Mouse (Mus musculus) neural tube, embryonic 14.5 days (tissue): ENCODE measurements at regions not wholly inside any gene's neighbourhood (a gene's known extent, or its start where the extent isn't known, plus 50 kb on each side); places are given as distances from the start of the nearest gene placed in this dataset.
"Not testable (repeated sequence)": the region's sequence is repeated elsewhere in the genome, so short reads cannot be mapped to it uniquely, and the experiment has no call there.

Experiments used
- ATAC-seq: fragments of 200-750 bp; cut with Nextera tagmentation; 2 replicates; pipeline ENCODE4 v1.8.0; 2017; ENCODE audit warnings: low read depth, mild to moderate bottlenecking, moderate TSS enrichment, moderate library complexity
- H3K27ac ChIP-seq: fragments of 300-500 bp; sonication (generic); 2 replicates; pipeline ENCODE4 v1.5.1; 2014; ENCODE audit warnings: low read depth, mild to moderate bottlenecking, control low read depth, low read length, moderate library complexity, mixed read lengths
- H3K27me3 ChIP-seq: fragments of 300-500 bp; sonication (generic); 2 replicates; pipeline ENCODE4 v1.6.1; 2014; ENCODE audit warnings: low read length; ENCODE audit not compliant: control insufficient read depth, insufficient read depth
- H3K36me3 ChIP-seq: fragments of 300-500 bp; sonication (generic); 2 replicates; pipeline ENCODE4 v1.6.1; 2014; ENCODE audit warnings: low read length, mixed read lengths; ENCODE audit not compliant: control insufficient read depth, insufficient read depth
- H3K4me1 ChIP-seq: fragments of 300-500 bp; sonication (generic); 2 replicates; pipeline ENCODE4 v1.6.1; 2014; ENCODE audit warnings: low read length; ENCODE audit not compliant: control insufficient read depth, insufficient read depth
- H3K4me2 ChIP-seq: fragments of 300-500 bp; sonication (generic); 2 replicates; pipeline ENCODE4 v1.6.1; 2014; ENCODE audit warnings: mild to moderate bottlenecking, low read depth, low read length, control low read depth
- H3K4me3 ChIP-seq: fragments of 300-500 bp; sonication (generic); 2 replicates; pipeline ENCODE4 v1.5.1; 2014; ENCODE audit warnings: low read depth, low read length, control low read depth, mixed read lengths
- H3K9ac ChIP-seq: fragments of 300-500 bp; sonication (generic); replicated peaks from 2 replicates; pipeline ENCODE4 v1.6.1; 2014; ENCODE audit warnings: low read depth, mild to moderate bottlenecking, control low read depth, low read length, mixed read lengths
- H3K9me3 ChIP-seq: fragments of 300-500 bp; sonication (generic); 2 replicates; pipeline ENCODE4 v1.6.1; 2016; ENCODE audit warnings: low read length; ENCODE audit not compliant: control insufficient read depth
- WGBS: fragments of 180-500 bp; shearing (Covaris S2); extraction: QIAGEN DNeasy Blood & Tissue Kit; methylation state at CpG from one replicate; pipeline ENCODE4 v1.1.7; 2014; 5-methylcytosine and 5-hydroxymethylcytosine counted together

GRCm38 (mm10) chr1:141066830-141067229 is 820.9 kb downstream of the Kcnt2 start:
- H3K27me3 ChIP-seq, H3K36me3 ChIP-seq, H3K4me3 ChIP-seq, H3K9ac ChIP-seq, H3K4me2 ChIP-seq, H3K9me3 ChIP-seq, H3K27ac ChIP-seq, ATAC-seq, H3K4me1 ChIP-seq: not testable (repeated sequence)
- WGBS: 89% methylated on average over 8 of the region's 8 CpGs

GRCm38 (mm10) chr1:141097575-141097974 is 851.6 kb downstream of the Kcnt2 start:
- ATAC-seq: no peak
- no peaks in the 10 kb centered on the region for H3K9me3 ChIP-seq
- no peak overlapping the region for H3K9ac ChIP-seq
- no peaks in the 10 kb centered on the region for H3K27me3 ChIP-seq
- H3K4me1 ChIP-seq: no peaks in the 10 kb centered on the region
- H3K4me3 ChIP-seq: no peak overlapping the region
- no peak overlapping the region for H3K4me2 ChIP-seq
- no peaks in the 10 kb centered on the region for H3K36me3 ChIP-seq
- H3K27ac ChIP-seq: no peak overlapping the region
- WGBS: 83% methylated on average over 1 of the region's 1 CpGs

- no peaks in the 10 kb centered on the region for H3K36me3 ChIP-seq
- no peaks in the 10 kb centered on the region for H3K27me3 ChIP-seq
- no peak overlapping the region for H3K4me3 ChIP-seq
- no peaks in the 10 kb centered on the region for H3K9me3 ChIP-seq
- H3K4me1 ChIP-seq: no peaks in the 10 kb centered on the region
- no peak overlapping the region for H3K27ac ChIP-seq
- ATAC-seq: no peak
- no peak overlapping the region for H3K4me2 ChIP-seq
- 84% methylated on average over 1 of the region's 1 CpGs for WGBS
- no peak overlapping the region for H3K9ac ChIP-seq
Measured at GRCm38 (mm10) chr1:141102546-141102945, 856.6 kb downstream of the Kcnt2 start.

DNA sequence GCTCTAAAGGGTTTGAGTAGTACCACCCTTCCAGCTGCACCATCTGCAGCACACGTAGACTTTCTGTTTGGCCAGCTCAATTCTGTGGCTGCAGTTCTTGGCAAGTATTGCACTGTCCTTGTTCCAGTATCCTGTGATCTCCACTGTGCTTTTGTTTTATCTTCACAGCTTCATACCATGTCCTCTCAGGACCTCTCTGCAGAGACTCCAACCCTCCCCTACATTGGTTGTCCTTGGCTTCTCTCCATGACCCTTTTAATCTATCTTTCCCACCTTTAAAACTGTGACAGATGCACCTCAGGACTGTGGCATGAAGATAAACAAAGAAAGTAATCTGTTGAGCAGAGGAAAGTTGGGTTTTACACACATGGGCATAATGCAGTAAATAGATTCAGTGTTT is 858.1 kb downstream of the Kcnt2 start:
- no peak for ATAC-seq
- H3K27ac ChIP-seq: no peak overlapping the region

GRCm38 (mm10) chr1:141104633-141105032 is 858.7 kb downstream of the Kcnt2 start:
- ATAC-seq: no peak
- Histone ChIP-seq H3K4me3 (no peak overlapping the region), H3K9me3 (no peaks in the 10 kb centered on the region), H3K4me2 (no peak overlapping the region), H3K9ac (no peak overlapping the region), H3K36me3 (no peaks in the 10 kb centered on the region), H3K27ac (no peak overlapping the region), H3K27me3 (no peaks in the 10 kb centered on the region), H3K4me1 (no peaks in the 10 kb centered on the region)
- WGBS: 92% methylated on average over 2 of the region's 2 CpGs

More for the DNA sequence above, 858.1 kb downstream of the Kcnt2 start:
- H3K9ac ChIP-seq: no peak overlapping the region
- H3K9me3 ChIP-seq: no peaks in the 10 kb centered on the region
- H3K4me1 ChIP-seq: no peaks in the 10 kb centered on the region
- no peaks in the 10 kb centered on the region for H3K36me3 ChIP-seq
- 70% methylated on average over 1 of the region's 1 CpGs for WGBS
- H3K4me3 ChIP-seq: no peak overlapping the region
- H3K27me3 ChIP-seq: no peaks in the 10 kb centered on the region
- H3K4me2 ChIP-seq: no peak overlapping the region

DNA sequence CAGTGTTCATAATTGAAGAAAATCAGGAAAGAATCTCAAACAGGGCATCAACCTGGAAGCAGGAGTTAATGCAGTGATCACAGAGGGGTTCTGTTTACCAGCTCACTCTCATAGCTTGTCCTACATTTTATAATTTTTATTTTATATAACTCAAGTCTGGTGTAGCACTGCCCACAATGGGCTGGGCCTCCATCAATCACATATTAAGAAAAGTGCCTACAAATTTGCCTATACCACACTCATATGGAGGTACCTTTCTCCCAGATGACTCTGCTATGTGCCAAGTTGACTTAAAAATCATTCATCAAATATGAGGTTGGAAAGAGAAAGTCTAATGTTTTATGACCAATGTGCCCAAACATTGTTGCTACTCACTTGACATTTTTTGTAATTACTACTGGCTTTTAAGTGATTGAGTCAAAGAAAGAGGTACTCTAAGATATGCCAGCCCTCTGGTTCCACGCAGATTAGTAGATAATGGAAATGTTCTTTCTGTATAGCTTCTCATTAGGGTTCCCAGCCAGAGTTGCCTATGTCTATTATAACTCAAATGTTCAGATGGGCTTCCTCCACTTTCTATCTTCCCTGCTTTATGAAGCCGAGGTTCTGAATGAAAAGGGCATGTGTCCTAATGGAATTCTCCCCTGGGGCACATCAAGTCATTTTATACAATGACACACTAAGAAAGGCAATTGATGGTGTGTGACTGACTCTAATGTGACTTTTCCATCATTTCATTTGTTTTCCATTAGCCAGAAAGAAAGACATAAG is 891.0 kb downstream of the Kcnt2 start:
- no peaks in the 10 kb centered on the region for H3K36me3 ChIP-seq
- H3K9me3 ChIP-seq: no peaks in the 10 kb centered on the region
- WGBS: 16% methylated on average over 2 of the region's 2 CpGs
- no peaks in the 10 kb centered on the region for H3K27me3 ChIP-seq
- H3K27ac ChIP-seq: no peak overlapping the region
- no peak overlapping the region for H3K9ac ChIP-seq
- H3K4me2 ChIP-seq: no peak overlapping the region
- peak; percentile 51; the same call in 1 of the 2 replicates for ATAC-seq
- H3K4me3 ChIP-seq: no peak overlapping the region
- no peaks in the 10 kb centered on the region for H3K4me1 ChIP-seq

DNA sequence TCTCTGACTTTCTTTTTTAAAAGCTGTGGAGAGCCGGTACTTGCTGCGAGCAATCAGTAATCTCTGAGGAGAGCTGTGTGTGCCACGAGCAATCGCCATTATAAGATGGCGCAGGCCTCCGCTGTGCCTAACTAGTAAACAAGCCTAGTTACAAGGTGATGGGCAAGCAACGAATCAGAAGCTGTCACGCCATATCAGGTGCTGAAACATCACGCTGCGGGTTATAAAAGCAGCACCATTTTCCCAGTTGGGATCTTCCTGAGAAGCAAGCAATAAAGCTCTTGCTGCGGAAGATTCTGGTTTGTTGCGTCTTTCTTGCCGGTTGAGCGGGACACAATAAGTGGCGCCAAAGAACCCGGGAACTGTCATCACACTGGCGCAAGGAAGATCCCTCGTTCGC is 894.2 kb downstream of the Kcnt2 start:
- H3K9me3 ChIP-seq, H3K27ac ChIP-seq, ATAC-seq, H3K27me3 ChIP-seq, H3K36me3 ChIP-seq, H3K4me2 ChIP-seq, H3K4me3 ChIP-seq, H3K4me1 ChIP-seq, H3K9ac ChIP-seq: not testable (repeated sequence)
- 97% methylated on average over 19 of the region's 19 CpGs for WGBS

GRCm38 (mm10) chr1:141145759-141146158 is 899.8 kb downstream of the Kcnt2 start:
- no peaks in the 10 kb centered on the region for H3K4me1 ChIP-seq
- 37% methylated on average over 1 of the region's 1 CpGs for WGBS
- no peaks in the 10 kb centered on the region for H3K36me3 ChIP-seq
- H3K9me3 ChIP-seq: no peaks in the 10 kb centered on the region
- H3K4me2 ChIP-seq: no peak overlapping the region
- H3K27ac ChIP-seq: no peak overlapping the region
- no peak overlapping the region for H3K9ac ChIP-seq
- no peak overlapping the region for H3K4me3 ChIP-seq
- H3K27me3 ChIP-seq: no peaks in the 10 kb centered on the region
- no peak for ATAC-seq

DNA sequence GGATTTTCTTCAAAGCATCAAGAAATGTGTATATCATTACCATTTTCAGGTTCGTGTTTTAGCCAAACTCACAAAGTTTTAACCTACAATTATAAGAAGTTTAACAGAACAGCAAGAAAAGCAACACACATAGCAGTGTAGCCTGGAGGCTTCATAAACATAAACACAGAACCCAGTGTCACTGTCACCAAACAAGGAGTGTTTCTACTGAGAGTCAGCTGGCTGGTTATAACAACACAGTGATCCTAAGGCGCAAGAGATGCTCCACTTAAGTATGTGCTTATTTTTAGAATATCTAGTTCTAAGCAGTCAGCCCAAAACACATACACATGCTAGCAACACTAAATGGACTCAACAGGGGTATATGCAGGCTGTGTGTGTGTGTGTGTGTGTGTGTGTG is 903.9 kb downstream of the Kcnt2 start:
- Histone ChIP-seq H3K4me1 (no peaks in the 10 kb centered on the region), H3K36me3 (no peaks in the 10 kb centered on the region), H3K27me3 (no peaks in the 10 kb centered on the region), H3K9me3 (no peaks in the 10 kb centered on the region), H3K4me3 (no peak overlapping the region), H3K9ac (no peak overlapping the region), H3K4me2 (no peak overlapping the region), H3K27ac (no peak overlapping the region)
- WGBS: 86% methylated on average over 2 of the region's 2 CpGs
- ATAC-seq: no peak
